Mouse (Mus musculus) induced T-regulatory cell, adult 2 months (primary cell): ENCODE measurements around the gene Mrpl32.

Experiments
- DNase-seq: peaks from one replicate; pipeline ENCODE4 v3.0.0-alpha.2; 2012; ENCODE audit warnings: low read depth

Mrpl32 gene

GRCm38 (mm10) chr13:14612926-14613529 lies at the start of gene Mrpl32, which contains the start of gene Psma2:
TSS of gene Mrpl32 (minus strand) at chr13:14613165.
TSS of gene Psma2 (plus strand) at chr13:14613240.
- DNase-seq = peak; percentile 99

GRCm38 (mm10) chr13:14649301-14649700 lies 36.3 kb upstream of the Mrpl32 start:
- peak; percentile 59 for DNase-seq

- no peak for DNase-seq
Observed at GRCm38 (mm10) chr13:14639998-14640397, 27.0 kb upstream of the Mrpl32 start.

- DNase-seq = peak; percentile 95
Observed at GRCm38 (mm10) chr13:14629726-14630641, 17.0 kb upstream of the Mrpl32 start, which contains the start of gene AW209491. TSS of gene AW209491 (plus strand) at chr13:14630154.

GRCm38 (mm10) chr13:14618724-14619123 lies 5.8 kb upstream of the Mrpl32 start:
- DNase-seq = peak; percentile 88

- DNase-seq = peak; percentile 82
Observed at GRCm38 (mm10) chr13:14613553-14613952, 588 bp upstream of the Mrpl32 start.

GRCm38 (mm10) chr13:14612463-14612862 lies 502 bp downstream of the Mrpl32 start:
- no peak for DNase-seq

GRCm38 (mm10) chr13:14607616-14608015 lies 5.3 kb downstream of the Mrpl32 start:
- DNase-seq = no peak

GRCm38 (mm10) chr13:14602744-14603143 lies 10.2 kb downstream of the Mrpl32 start:
- DNase-seq = no peak

- DNase-seq = no peak
Observed at GRCm38 (mm10) chr13:14580392-14580791, 32.6 kb downstream of the Mrpl32 start.

GRCm38 (mm10) chr13:14574128-14574527 lies 38.8 kb downstream of the Mrpl32 start:
- no peak for DNase-seq

- no peak for DNase-seq
Observed at GRCm38 (mm10) chr13:14561336-14561735, 51.6 kb downstream of the Mrpl32 start.
